Mouse (Mus musculus) splenic B cell, adult 2 months (primary cell): ENCODE measurements at regions not wholly inside any gene's neighbourhood (a gene's known extent, or its start where the extent isn't known, plus 50 kb on each side); places are given as distances from the start of the nearest gene placed in this dataset.

Source experiments
- DNase-seq: peaks from one replicate; pipeline ENCODE4 v3.0.0-alpha.2; 2011; ENCODE audit warnings: low read depth, low spot score
- H3K27me3 ChIP-seq: 2 replicates; pipeline ENCODE4 v1.6.1; 2012; ENCODE audit warnings: mild to moderate bottlenecking, low read length, moderate library complexity, mixed read lengths; ENCODE audit not compliant: control insufficient read depth, poor library complexity, insufficient read depth, severe bottlenecking
- H3K36me3 ChIP-seq: 2 replicates; pipeline ENCODE4 v1.6.1; 2012; ENCODE audit warnings: mild to moderate bottlenecking, low read length, moderate library complexity, mixed read lengths; ENCODE audit not compliant: control insufficient read depth, poor library complexity, insufficient read depth, severe bottlenecking

- Histone ChIP-seq H3K27me3 (no peaks in the 10 kb centered on the region), H3K36me3 (no peaks in the 10 kb centered on the region)
- DNase-seq: no peak
Measured at GRCm38 (mm10) chr11:56159412-56160074, 118.7 kb upstream of the Nmur2 start.

- no peak for DNase-seq
- H3K27me3 ChIP-seq: no peaks in the 10 kb centered on the region
- H3K36me3 ChIP-seq: no peaks in the 10 kb centered on the region
Measured at GRCm38 (mm10) chr11:56150825-56151342, 110.1 kb upstream of the Nmur2 start.

GRCm38 (mm10) chr11:56149752-56150151 lies 108.9 kb upstream of the Nmur2 start:
- H3K27me3 ChIP-seq: no peaks in the 10 kb centered on the region
- H3K36me3 ChIP-seq: no peaks in the 10 kb centered on the region
- no peak for DNase-seq

GRCm38 (mm10) chr11:56148956-56149355 lies 108.1 kb upstream of the Nmur2 start:
- DNase-seq: no peak
- no peaks in the 10 kb centered on the region for H3K36me3 ChIP-seq
- H3K27me3 ChIP-seq: no peaks in the 10 kb centered on the region

GRCm38 (mm10) chr11:56146708-56147107 lies 105.9 kb upstream of the Nmur2 start:
- no peaks in the 10 kb centered on the region for H3K27me3 ChIP-seq
- DNase-seq: no peak
- no peaks in the 10 kb centered on the region for H3K36me3 ChIP-seq

GRCm38 (mm10) chr11:56131339-56131823 lies 90.6 kb upstream of the Nmur2 start:
- peak; percentile 18 for DNase-seq
- H3K27me3 ChIP-seq: no peaks in the 10 kb centered on the region; the same call in 1 of the 2 replicates
- no peaks in the 10 kb centered on the region for H3K36me3 ChIP-seq

- no peaks in the 10 kb centered on the region for H3K36me3 ChIP-seq
- no peaks in the 10 kb centered on the region for H3K27me3 ChIP-seq
- peak; percentile 2 for DNase-seq
Measured at GRCm38 (mm10) chr11:56116553-56117232, 75.9 kb upstream of the Nmur2 start.

GRCm38 (mm10) chr11:56107929-56108328 lies 67.1 kb upstream of the Nmur2 start:
- peak; percentile 29 for DNase-seq
- Histone ChIP-seq H3K27me3 (no peaks in the 10 kb centered on the region), H3K36me3 (no peaks in the 10 kb centered on the region)

GRCm38 (mm10) chr11:56105632-56106031 lies 64.8 kb upstream of the Nmur2 start:
- Histone ChIP-seq H3K36me3 (no peaks in the 10 kb centered on the region), H3K27me3 (no peaks in the 10 kb centered on the region)
- DNase-seq: peak; percentile 11

- H3K27me3 ChIP-seq: no peaks in the 10 kb centered on the region
- DNase-seq: no peak
Measured at GRCm38 (mm10) chr11:56092891-56093290, 52.1 kb upstream of the Nmur2 start.

More at GRCm38 (mm10) chr11:56092891-56093290, 52.1 kb upstream of the Nmur2 start:
- no peaks in the 10 kb centered on the region for H3K36me3 ChIP-seq
